Mouse (Mus musculus): Measurements from ENCODE around the gene Tspan31.
A peak's percentile ranks its signal among the peaks of the same experiment; 100 is the strongest.

Gene Tspan31

DNA sequence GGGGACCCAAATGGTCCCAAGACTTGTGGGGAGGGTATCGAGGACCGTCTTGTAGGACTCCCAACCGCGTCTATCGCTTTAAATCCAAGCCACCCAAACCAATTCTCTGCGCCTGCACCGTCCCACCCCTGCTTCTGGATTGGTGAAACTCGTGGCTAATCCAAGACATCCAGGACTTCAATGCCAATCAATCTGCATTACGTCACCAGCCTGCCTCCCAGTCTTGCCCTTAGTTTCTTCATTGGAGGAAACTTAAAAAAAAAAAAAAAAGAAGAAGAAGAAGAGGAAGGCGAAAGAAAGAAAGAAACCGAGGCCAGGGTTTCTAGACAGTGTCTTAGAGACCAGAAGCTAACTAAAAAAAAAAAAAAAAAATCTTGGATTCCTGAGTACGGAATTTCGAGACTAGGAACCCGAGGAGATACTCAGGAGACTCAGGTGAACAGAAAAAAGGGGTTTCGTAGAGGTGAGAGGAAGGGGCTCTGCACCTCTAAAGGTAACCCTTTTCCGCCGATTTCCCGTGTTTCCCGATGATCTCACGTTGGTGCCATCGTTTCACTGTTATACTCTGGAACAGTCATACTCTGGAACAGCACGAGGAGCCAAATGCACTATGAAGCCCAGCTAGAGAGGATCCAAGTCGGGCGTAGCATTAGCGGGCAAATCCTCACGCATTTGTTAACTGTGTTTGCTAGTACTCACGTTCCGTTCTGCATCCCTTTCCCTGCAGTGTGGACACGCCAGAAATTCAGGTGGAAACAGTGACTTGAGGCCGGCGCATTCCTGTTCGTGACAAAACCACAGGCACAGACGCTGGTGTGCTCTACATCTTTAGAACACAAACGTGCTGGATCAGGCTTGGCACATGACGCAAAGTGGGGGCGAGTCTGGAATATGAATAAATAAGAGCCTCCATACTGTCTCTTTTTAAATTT is at the start of gene Tspan31:
TSS of gene Tspan31 (minus strand) at position 75 of the 932 bp plus-strand sequence.
- DNase-seq (ENCODE audit: low read depth), result peak; percentile 98

- no peak for DNase-seq (ENCODE audit: low read depth)
Measured at GRCm38 (mm10) chr10:127119229-127119628, 49.2 kb upstream of the Tspan31 start.

DNA sequence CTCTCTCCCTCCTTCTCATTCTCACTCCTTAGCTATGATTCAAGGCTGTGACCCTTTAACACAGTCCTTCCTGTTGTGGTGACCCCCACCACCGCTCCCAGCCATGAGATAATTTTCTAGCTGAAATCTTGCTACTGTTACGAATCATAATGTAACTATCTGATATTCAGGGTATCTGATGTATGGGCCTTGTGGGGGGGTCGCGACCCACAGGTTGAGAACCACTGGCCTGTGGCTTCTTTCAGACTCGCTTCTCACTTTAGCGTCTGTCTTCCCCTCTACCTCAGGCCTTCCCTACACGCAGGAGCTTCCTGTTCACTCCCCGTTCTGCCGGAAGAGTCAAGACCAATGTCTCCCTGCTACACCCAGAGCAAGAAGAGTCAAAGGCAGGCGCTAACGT is 48.4 kb upstream of the Tspan31 start:
- DNase-seq (ENCODE audit: low read depth), result no peak

- peak; percentile 71 for DNase-seq (ENCODE audit: low read depth)
Measured at GRCm38 (mm10) chr10:127115068-127115467, 45.0 kb upstream of the Tspan31 start.

DNA sequence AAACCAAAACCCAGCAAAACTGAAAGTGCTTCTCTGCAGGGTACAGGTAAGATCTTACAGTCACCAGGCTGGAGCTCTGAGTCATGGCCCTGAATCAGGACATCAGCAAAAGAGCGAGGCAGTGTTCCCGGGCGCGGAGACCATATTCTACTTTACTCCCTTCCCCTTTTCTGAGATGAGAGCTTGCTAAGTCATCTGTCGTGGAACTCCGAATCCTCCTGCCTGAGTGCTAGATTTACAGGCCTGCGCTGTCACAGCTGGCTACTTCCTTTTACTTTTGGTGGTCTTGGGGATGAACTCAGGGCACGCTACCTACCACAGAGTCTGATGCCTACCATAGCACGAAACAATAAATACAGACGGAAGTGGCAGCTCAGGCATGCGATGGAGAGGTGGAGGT is 44.3 kb upstream of the Tspan31 start:
- DNase-seq (ENCODE audit: low read depth), result no peak

DNA sequence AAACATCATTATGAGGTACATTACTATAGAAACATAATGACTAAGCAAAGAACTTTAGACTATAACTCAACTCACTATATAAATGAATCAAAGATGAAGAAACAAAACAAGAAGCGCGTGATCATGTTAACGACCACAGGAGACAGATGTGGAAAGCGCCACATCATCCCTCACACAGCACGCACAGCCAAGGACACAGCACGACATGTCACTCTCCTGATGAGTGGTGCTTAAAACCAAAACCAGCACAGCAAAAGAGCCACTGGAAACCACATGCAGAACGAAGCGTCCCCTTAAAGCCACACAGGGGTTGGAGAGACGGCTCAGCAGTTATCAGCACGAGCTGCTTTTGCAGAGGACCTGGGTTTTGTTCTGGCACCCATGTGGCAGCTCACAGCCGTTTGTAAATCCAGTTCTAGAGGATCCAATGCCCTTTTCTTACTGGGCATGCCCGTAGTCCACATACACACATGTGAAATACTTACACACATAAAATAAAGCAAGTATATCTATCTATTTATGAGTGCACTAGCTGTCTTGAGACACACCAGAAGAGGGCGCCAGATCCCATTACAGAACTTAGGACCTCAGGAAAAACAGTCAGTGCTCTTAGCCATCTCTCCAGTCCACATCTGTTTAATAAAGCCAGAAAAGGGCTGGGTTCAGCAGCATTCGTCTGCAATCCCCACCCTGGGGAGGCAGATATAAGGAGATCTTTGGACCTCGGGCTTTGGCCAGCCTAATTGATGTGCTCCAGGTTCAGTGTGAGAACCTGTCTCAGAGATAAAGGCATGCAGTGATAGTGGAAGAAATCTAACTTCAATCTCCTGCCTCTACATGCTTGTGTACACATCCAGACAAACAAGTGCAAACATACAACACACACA is 41.2 kb upstream of the Tspan31 start:
- peak; percentile 41 for DNase-seq (ENCODE audit: low read depth)

DNA sequence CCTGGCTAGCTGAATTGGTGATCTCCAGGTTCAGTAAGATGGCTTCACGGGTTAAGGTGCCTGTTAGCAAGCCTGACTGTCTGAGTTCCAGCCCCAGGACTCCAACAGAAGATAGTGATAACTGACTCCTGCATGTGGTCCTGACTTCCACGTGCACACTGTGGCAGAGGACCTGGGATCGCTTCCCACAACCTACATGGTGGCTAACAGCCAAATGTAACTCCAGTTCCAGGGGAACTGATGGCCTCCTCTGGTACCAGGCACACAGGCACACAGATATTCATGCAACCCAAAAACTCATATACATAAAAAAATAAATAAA is 38.2 kb upstream of the Tspan31 start:
- DNase-seq (ENCODE audit: low read depth), result no peak

DNA sequence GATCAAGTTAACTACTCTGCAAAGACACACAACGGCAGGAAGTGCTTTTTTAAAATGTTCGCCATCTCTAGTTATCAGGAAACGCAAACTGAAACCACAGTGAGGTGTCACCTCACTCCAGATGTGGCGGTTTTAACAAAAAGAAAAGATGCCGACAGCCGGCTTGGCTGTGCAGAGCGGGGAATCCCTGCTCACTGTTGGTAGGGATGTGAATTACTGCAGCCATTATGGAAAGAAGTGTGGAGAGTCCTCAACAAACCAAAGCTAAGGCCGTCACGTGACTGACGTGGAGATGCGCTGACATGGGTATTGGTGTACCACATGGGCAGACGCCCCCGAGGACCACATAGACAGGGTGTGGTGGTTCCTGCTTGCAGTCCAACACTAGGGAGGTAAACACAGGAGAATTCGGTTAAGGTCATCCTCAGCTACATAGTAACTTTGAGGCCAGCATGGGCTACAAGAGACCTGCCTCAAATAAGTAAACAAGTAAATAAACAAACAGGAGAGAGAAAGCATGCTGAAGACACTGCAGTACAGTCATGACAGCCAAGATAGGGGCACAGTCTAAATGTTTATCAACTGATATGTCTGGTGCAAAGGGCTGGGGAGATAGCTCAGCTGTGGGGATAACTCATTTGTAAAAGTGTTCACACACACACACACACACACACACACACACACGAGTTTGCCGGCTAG is 37.6 kb upstream of the Tspan31 start:
- DNase-seq (ENCODE audit: low read depth), result no peak

- no peak for DNase-seq (ENCODE audit: low read depth)
Measured at GRCm38 (mm10) chr10:127103631-127104030, 33.6 kb upstream of the Tspan31 start.

DNA sequence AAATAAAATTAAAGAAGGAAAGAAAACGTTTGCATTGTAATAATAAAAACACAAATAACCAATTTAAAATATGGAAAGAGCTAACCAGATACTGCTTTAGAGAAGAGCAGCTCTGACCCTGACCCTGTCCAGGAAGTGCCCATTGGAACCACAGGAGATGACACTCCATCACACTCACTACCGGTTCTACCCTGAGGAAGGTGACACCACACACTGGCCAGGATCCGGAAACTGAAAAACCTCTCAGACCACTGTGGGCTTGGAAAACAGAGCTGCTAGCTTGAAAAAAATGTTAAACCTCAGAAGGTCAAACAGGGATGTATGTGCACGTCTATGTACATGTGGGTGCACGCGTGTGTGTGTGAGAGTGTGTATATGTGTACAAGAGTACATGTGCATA is 31.1 kb upstream of the Tspan31 start:
- DNase-seq (ENCODE audit: low read depth), result no peak

DNA sequence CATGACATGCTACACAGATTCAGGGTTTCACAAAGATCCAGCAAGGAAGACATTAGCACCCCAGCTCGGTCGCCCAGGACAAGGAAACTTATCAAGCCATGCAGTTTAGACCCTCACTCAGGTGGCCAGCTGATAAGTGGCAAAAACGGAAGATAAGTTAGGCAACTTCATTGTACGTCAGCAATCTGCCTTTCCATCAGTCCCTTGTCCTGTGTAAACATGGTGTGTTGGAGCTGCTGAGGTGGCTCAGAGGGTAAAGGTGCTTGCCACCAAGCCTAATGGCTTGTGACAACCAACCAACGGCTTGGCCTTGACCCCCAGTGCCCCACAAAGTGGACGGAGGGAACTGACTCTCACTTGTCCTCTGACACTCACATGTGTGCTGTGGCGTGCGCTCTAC is 30.4 kb upstream of the Tspan31 start:
- no peak for DNase-seq (ENCODE audit: low read depth)

GRCm38 (mm10) chr10:127099868-127100267 is 29.8 kb upstream of the Tspan31 start:
- DNase-seq (ENCODE audit: low read depth), result no peak

GRCm38 (mm10) chr10:127099191-127099590 is 29.1 kb upstream of the Tspan31 start:
- DNase-seq (ENCODE audit: low read depth), result no peak

DNA sequence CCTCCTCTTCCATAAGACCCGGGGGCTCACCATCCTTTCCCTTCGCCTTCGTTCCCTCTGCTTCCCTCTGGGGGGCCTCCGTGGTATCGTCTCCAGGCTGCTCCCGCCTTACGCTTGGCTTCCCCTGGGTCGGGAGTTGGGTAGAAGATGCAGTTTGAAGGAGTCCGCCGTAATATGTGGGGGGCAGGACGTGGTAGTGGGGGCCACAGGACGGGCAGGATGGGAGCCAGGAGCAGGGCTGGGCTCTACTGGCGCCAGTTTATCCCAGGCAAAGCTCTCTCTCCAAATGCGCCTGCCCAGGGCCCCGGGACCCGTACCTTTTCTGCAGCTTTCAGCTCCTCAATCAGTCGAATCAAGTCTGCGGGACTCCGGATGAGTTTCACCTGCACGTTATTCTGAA is 28.4 kb upstream of the Tspan31 start:
- DNase-seq (ENCODE audit: low read depth), result no peak

GRCm38 (mm10) chr10:127094382-127094802 is 24.3 kb upstream of the Tspan31 start:
- peak; percentile 91 for DNase-seq (ENCODE audit: low read depth)

DNA sequence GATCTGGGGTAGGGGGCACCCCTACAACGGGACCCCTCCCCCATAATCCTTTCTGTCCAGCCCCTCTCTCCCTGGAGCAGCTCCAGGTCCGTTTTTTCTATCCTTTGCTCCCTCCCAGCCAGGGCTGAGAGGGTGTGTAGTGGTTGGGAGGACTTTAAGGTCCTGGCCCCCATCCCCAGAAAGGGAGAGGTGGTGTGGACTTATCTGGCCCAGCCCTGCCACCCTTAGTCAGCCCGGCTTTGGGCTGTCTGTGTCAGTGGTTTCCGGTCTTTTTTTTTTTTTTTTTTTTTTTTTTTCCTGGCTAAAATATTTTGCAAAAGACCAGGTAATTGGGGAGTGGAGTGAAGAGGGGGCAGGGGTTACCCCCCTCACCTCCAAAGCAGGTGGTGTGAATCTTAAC is 22.7 kb upstream of the Tspan31 start:
- no peak for DNase-seq (ENCODE audit: low read depth)

GRCm38 (mm10) chr10:127091507-127092396 is 21.7 kb upstream of the Tspan31 start:
- DNase-seq (ENCODE audit: low read depth), result no peak

DNA sequence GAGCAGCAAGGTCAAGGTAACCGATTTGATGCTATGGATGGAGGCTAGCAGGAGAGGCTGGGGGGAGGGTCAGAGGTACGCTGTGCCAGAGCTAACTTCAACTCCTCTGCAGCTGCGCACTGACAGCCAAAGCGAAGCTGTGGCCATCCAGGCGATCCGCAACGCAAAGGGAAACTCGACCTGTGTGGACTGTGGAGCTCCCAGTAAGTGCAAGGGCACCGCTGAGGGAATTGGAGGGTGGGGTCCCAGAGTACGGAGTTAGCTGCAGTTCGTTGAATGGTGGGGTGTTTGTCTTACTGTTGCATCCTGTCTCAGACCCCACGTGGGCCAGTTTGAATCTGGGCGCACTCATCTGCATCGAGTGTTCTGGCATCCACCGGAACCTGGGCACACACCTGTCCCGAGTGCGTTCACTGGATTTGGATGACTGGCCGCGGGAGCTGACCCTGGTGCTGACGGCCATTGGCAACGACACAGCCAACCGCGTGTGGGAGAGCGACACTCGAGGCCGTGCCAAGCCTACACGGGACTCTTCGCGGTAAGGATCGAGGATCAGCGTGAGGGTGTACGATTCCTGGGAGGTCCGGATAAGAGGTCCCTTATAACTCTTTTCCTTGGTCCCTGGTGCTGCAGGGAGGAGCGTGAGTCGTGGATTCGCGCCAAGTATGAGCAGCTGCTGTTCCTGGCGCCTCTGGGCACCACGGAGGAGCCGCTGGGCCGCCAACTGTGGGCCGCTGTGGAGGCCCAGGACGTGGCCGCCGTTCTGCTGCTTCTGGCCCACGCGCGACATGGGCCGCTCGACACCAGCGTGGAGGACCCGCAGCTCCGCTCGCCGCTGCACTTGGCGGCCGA is 20.7 kb upstream of the Tspan31 start:
- no peak for DNase-seq (ENCODE audit: low read depth)

- DNase-seq (ENCODE audit: low read depth), result no peak
Measured at GRCm38 (mm10) chr10:127085633-127086032, 15.6 kb upstream of the Tspan31 start.

DNA sequence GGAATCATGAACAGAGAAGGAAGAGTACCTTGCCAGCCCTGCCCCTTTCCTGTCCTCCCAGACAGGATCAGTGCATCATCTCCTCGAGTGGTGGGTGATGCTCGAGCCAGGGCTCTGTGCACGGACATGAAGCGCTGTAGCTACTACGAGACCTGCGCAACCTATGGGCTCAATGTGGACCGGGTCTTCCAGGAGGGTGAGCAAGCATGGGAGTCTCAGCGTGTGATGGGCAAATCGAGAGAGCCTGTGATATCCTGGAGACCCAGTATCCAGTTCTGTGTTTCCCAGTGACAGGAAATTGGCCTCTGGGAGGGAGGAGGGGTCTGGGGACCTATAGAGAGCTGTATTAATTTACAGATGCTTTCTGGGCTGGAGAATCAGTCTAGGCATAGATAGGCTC is 15.0 kb upstream of the Tspan31 start:
- DNase-seq (ENCODE audit: low read depth), result no peak

Measured in NIH3T3 (cell line).